Mouse (Mus musculus) neural tube, embryonic 13.5 days (tissue): ENCODE data around the gene Chd9. TPM values are rescaled to one million over a fixed set of nuclear protein-coding genes. Genes with fewer than 3 reads are reported as not detected.
A peak's percentile ranks its signal among the peaks of the same experiment; 100 is the strongest.

Experiments used
- ATAC-seq: fragments of 200-750 bp; cut with Nextera tagmentation; 2 replicates; pipeline ENCODE4 v1.8.0; 2017; ENCODE audit warnings: low read depth, mild to moderate bottlenecking, moderate TSS enrichment, moderate library complexity
- H3K27ac ChIP-seq: fragments of 300-500 bp; sonication (generic); replicated peaks from 2 replicates; pipeline ENCODE4 v1.5.1; 2015; ENCODE audit warnings: moderate library complexity, mild to moderate bottlenecking, inconsistent platforms
- H3K27me3 ChIP-seq: fragments of 300-500 bp; sonication (generic); 2 replicates; pipeline ENCODE4 v1.6.1; 2015; ENCODE audit warnings: mild to moderate bottlenecking, inconsistent platforms
- H3K36me3 ChIP-seq: fragments of 300-500 bp; sonication (generic); 2 replicates; pipeline ENCODE4 v1.6.1; 2015; ENCODE audit warnings: mild to moderate bottlenecking, inconsistent platforms
- H3K4me1 ChIP-seq: fragments of 300-500 bp; sonication (generic); replicated peaks from 2 replicates; pipeline ENCODE4 v1.6.1; 2015; ENCODE audit warnings: inconsistent platforms
- H3K4me2 ChIP-seq: fragments of 300-500 bp; sonication (generic); 2 replicates; pipeline ENCODE4 v1.6.1; 2015; ENCODE audit warnings: inconsistent platforms, mild to moderate bottlenecking, moderate library complexity
- H3K4me3 ChIP-seq: fragments of 300-500 bp; sonication (generic); 2 replicates; pipeline ENCODE4 v1.5.1; 2015; ENCODE audit warnings: mild to moderate bottlenecking, inconsistent platforms
- H3K9ac ChIP-seq: fragments of 300-500 bp; sonication (generic); 2 replicates; pipeline ENCODE4 v1.6.1; 2015; ENCODE audit warnings: moderate library complexity, mild to moderate bottlenecking, inconsistent platforms
- H3K9me3 ChIP-seq: fragments of 300-500 bp; sonication (generic); 2 replicates; pipeline ENCODE4 v1.6.1; 2016; ENCODE audit warnings: inconsistent platforms
- WGBS: fragments of 180-500 bp; shearing (Covaris S2); methylation state at CpG from one replicate; pipeline ENCODE4 v1.1.7; 2015; 5-methylcytosine and 5-hydroxymethylcytosine counted together
- polyA plus RNA-seq: library from polyadenylated mRNA; unstranded; fragments of >200 nt; fragmentation: Nextera tagmentation; extraction: Ambion mirVana; gene quantifications from 2 replicates; pipeline ENCODE4 v1.2.1, GENCODE M21; 2015

Chd9 gene
- polyA plus RNA-seq, 1 experiment from 2014 or later = 78.3 TPM

DNA sequence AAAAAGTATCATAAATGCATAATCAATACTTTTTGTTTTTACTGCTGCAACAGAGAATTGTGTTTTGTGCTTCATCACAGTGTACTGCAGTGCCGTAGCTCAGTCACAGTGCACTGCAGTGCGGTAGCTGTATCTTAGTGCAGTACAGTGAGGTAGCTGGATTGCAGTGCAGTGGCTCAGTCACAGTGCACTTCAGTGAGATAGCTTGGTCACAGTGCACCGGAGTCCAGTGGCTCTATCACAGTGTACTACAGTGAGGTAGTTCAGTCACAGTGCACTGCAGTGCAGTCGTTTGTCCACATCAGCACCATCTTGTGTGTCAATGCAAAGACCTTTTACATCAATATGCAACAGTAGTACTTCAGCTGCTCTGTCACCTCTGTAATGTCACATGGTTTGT is 140.2 kb downstream of the Chd9 start:
- Histone ChIP-seq H3K4me3 (no peak overlapping the region), H3K27ac (no peak overlapping the region), H3K27me3 (no peaks in the 10 kb centered on the region), H3K9ac (no peak overlapping the region), H3K4me2 (no peak overlapping the region), H3K4me1 (peaks cover 10% of the 10 kb centered on the region; the same call in 1 of the 2 replicates), H3K36me3 (peaks cover 15% of the 10 kb centered on the region; the same call in 1 of the 2 replicates), H3K9me3 (no peaks in the 10 kb centered on the region)
- WGBS = 97% methylated on average over 4 of the region's 4 CpGs
- ATAC-seq = no peak

GRCm38 (mm10) chr8:90976960-90977371 is 148.8 kb downstream of the Chd9 start:
- Histone ChIP-seq H3K36me3 (peaks cover 58% of the 10 kb centered on the region), H3K9me3 (no peaks in the 10 kb centered on the region), H3K27ac (no peak overlapping the region), H3K4me3 (no peak overlapping the region), H3K9ac (no peak overlapping the region), H3K4me2 (no peak overlapping the region), H3K4me1 (no peaks in the 10 kb centered on the region), H3K27me3 (no peaks in the 10 kb centered on the region)
- ATAC-seq = no peak
- WGBS = 88% methylated on average over 8 of the region's 8 CpGs

DNA sequence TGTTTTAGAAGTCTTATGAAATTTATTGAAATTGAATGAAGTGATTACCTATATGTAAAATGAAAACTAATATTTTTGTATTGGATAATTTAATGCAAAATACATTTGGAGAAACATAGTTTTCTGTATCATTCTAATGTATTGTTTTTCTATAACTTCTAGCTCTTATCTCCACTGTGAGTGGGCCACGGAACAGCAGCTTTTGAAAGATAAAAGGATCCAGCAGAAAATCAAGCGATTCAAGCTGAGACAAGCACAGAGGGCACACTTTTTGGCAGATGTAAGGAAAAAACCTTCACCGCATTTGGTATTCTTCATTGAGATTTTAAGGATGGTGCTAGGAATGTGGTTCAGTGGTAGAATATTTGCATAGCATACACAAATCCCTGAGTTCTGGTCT is 150.6 kb downstream of the Chd9 start:
- Histone ChIP-seq H3K27ac (no peak overlapping the region), H3K4me2 (no peak overlapping the region), H3K4me1 (no peaks in the 10 kb centered on the region), H3K27me3 (no peaks in the 10 kb centered on the region), H3K9ac (no peak overlapping the region), H3K4me3 (no peak overlapping the region), H3K9me3 (no peaks in the 10 kb centered on the region), H3K36me3 (peaks cover 67% of the 10 kb centered on the region)
- WGBS = 95% methylated on average over 3 of the region's 3 CpGs
- ATAC-seq = no peak

- ATAC-seq = no peak
- Histone ChIP-seq H3K4me3 (no peak overlapping the region), H3K4me2 (no peak overlapping the region), H3K9ac (no peak overlapping the region), H3K27ac (no peak overlapping the region), H3K4me1 (no peaks in the 10 kb centered on the region), H3K9me3 (no peaks in the 10 kb centered on the region), H3K36me3 (peaks cover 71% of the 10 kb centered on the region), H3K27me3 (no peaks in the 10 kb centered on the region)
- WGBS = 97% methylated on average over 5 of the region's 5 CpGs
Measured at GRCm38 (mm10) chr8:90979295-90979694, 151.1 kb downstream of the Chd9 start.

DNA sequence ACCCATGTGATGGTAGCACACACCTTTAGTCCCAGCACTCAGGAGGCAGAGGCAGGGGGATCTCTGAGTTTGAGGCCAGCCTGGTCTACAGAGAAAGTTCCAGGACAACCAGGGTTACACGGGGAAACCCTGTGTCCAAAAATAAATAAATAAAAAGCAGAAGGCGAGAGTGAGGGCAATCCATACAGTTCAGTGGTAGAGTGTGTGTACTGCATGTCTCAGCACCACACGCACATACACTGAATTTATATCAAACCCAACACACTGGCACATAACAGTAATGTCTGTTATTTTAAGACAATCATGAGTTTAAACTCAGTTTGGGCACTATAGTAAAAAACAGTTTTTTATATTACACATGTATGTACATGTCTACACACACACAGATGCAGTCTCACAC is 153.9 kb downstream of the Chd9 start:
- Histone ChIP-seq H3K27ac (no peak overlapping the region), H3K4me3 (no peak overlapping the region), H3K27me3 (no peaks in the 10 kb centered on the region), H3K9ac (no peak overlapping the region), H3K4me1 (no peaks in the 10 kb centered on the region), H3K36me3 (peaks cover 72% of the 10 kb centered on the region), H3K9me3 (no peaks in the 10 kb centered on the region), H3K4me2 (no peak overlapping the region)
- 95% methylated on average over 3 of the region's 3 CpGs for WGBS
- ATAC-seq = no peak

GRCm38 (mm10) chr8:91019726-91020125 is 191.6 kb downstream of the Chd9 start:
- 7% methylated on average over 2 of the region's 2 CpGs for WGBS
- H3K36me3 ChIP-seq = peaks cover 86% of the 10 kb centered on the region
- no peak for ATAC-seq

GRCm38 (mm10) chr8:91034417-91034816 is 206.3 kb downstream of the Chd9 start:
- H3K36me3 ChIP-seq = peaks cover 90% of the 10 kb centered on the region
- H3K9ac ChIP-seq = no peak overlapping the region
- ATAC-seq = no peak
- H3K4me2 ChIP-seq = no peak overlapping the region
- H3K9me3 ChIP-seq = no peaks in the 10 kb centered on the region
- no peaks in the 10 kb centered on the region for H3K4me1 ChIP-seq
- no peaks in the 10 kb centered on the region for H3K27me3 ChIP-seq
- H3K27ac ChIP-seq = no peak overlapping the region
- 87% methylated on average over 6 of the region's 6 CpGs for WGBS
- H3K4me3 ChIP-seq = no peak overlapping the region

More at GRCm38 (mm10) chr8:91019726-91020125, 191.6 kb downstream of the Chd9 start:
- H3K27ac ChIP-seq = no peak overlapping the region
- no peak overlapping the region for H3K9ac ChIP-seq
- no peaks in the 10 kb centered on the region for H3K4me1 ChIP-seq
- no peak overlapping the region for H3K4me3 ChIP-seq
- H3K4me2 ChIP-seq = no peak overlapping the region
- H3K27me3 ChIP-seq = no peaks in the 10 kb centered on the region
- H3K9me3 ChIP-seq = no peaks in the 10 kb centered on the region

DNA sequence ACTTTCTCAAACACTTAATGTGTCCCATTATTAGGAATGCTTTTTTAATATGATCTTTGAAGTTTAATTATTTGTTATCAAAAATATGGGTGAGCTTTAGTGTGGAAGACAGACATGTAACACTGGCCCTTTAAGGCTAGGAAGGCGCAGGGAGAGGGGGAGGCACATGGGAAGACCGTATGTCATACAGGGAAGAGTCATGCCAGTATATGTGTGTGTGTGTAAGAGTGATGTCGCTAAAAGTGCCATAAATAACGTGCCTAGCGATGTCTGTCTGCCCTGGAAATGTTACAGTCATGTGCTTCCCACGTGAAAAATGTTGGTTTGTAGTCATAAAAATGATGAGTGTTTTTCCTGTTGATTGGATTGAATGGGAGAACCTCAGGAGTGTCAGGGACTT is 208.8 kb downstream of the Chd9 start:
- H3K4me3 ChIP-seq = no peak overlapping the region
- no peaks in the 10 kb centered on the region for H3K9me3 ChIP-seq
- H3K4me2 ChIP-seq = no peak overlapping the region
- H3K4me1 ChIP-seq = no peaks in the 10 kb centered on the region
- ATAC-seq = no peak; the same call in 1 of the 2 replicates
- peaks cover 95% of the 10 kb centered on the region for H3K36me3 ChIP-seq
- H3K27ac ChIP-seq = no peak overlapping the region
- H3K9ac ChIP-seq = no peak overlapping the region
- no peaks in the 10 kb centered on the region for H3K27me3 ChIP-seq
- WGBS = 72% methylated on average over 6 of the region's 6 CpGs

DNA sequence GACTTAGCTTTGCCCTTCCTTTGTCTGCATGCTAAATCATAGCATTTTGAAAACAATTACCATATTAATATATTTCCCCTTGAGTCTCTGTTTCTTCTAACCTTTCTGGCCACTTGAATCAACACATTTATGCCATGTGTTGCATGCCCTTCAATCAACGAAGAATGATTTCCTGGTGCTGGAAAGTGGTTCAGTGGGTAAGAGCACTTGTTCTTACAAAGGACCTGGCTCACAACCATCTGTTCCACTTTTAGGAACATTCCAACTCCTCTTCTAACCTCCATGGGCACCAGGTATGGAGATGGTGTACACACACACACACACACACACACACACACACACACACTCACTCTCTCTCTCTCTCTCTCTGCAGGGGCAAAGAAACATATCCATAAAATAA is 210.5 kb downstream of the Chd9 start:
- Histone ChIP-seq H3K9me3 (no peaks in the 10 kb centered on the region), H3K27me3 (no peaks in the 10 kb centered on the region), H3K36me3 (peaks cover 96% of the 10 kb centered on the region), H3K4me3 (no peak overlapping the region), H3K27ac (no peak overlapping the region), H3K4me1 (no peaks in the 10 kb centered on the region), H3K4me2 (no peak overlapping the region), H3K9ac (no peak overlapping the region)
- no peak for ATAC-seq
- 95% methylated on average over 1 of the region's 1 CpGs for WGBS

GRCm38 (mm10) chr8:91046370-91046769 is 218.2 kb downstream of the Chd9 start:
- Histone ChIP-seq H3K27ac (no peak overlapping the region), H3K27me3 (no peaks in the 10 kb centered on the region), H3K4me3 (no peak overlapping the region), H3K4me1 (peaks cover 8% of the 10 kb centered on the region; the same call in 1 of the 2 replicates), H3K9ac (no peak overlapping the region), H3K36me3 (peaks cover 83% of the 10 kb centered on the region), H3K4me2 (no peak overlapping the region), H3K9me3 (no peaks in the 10 kb centered on the region)
- 91% methylated on average over 4 of the region's 4 CpGs for WGBS
- no peak for ATAC-seq

DNA sequence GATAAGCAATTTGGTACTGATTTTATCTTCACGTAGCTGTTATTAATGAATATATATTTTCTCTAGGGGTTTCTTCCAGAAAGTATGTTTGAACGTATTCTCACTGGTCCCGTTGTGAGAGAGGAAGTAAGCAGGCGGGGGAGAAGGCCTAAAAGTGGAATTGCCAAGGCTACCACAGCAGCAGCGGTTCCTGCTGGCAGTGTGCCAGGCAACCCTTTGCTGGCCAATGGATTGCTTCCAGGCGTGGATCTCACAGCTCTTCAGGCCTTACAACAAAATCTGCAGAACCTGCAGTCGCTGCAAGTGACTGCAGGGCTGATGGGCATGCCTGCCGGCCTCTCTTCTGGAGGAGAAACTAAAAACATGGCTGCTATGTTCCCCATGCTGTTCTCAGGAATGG is 222.9 kb downstream of the Chd9 start:
- H3K36me3 ChIP-seq = peaks cover 66% of the 10 kb centered on the region
- ATAC-seq = no peak

GRCm38 (mm10) chr8:91054418-91054817 is 226.3 kb downstream of the Chd9 start:
- Histone ChIP-seq H3K4me2 (no peak overlapping the region), H3K27ac (no peak overlapping the region), H3K4me3 (no peak overlapping the region), H3K9me3 (no peaks in the 10 kb centered on the region), H3K4me1 (peaks cover 9% of the 10 kb centered on the region; the same call in 1 of the 2 replicates), H3K9ac (no peak overlapping the region), H3K27me3 (no peaks in the 10 kb centered on the region), H3K36me3 (peaks cover 50% of the 10 kb centered on the region)
- no peak for ATAC-seq
- 87% methylated on average over 4 of the region's 4 CpGs for WGBS

More for the DNA sequence above, 222.9 kb downstream of the Chd9 start:
- Histone ChIP-seq H3K4me1 (peaks cover 9% of the 10 kb centered on the region; the same call in 1 of the 2 replicates), H3K9me3 (no peaks in the 10 kb centered on the region), H3K4me2 (no peak overlapping the region), H3K27me3 (no peaks in the 10 kb centered on the region), H3K27ac (peak overlapping the region; percentile 38), H3K4me3 (no peak overlapping the region), H3K9ac (no peak overlapping the region)
- WGBS = 37% methylated on average over 8 of the region's 8 CpGs

- H3K36me3 ChIP-seq = peaks cover 29% of the 10 kb centered on the region
- no peaks in the 10 kb centered on the region for H3K9me3 ChIP-seq
- no peak overlapping the region for H3K9ac ChIP-seq
- ATAC-seq = no peak
- no peak overlapping the region for H3K4me3 ChIP-seq
- no peak overlapping the region for H3K27ac ChIP-seq
- no peaks in the 10 kb centered on the region for H3K27me3 ChIP-seq
- no peaks in the 10 kb centered on the region for H3K4me1 ChIP-seq
- WGBS = 63% methylated on average over 3 of the region's 3 CpGs
- H3K4me2 ChIP-seq = no peak overlapping the region
Measured at GRCm38 (mm10) chr8:91056848-91057247, 228.7 kb downstream of the Chd9 start.
